Mouse (Mus musculus): ENCODE results near the gene Ugt3a1.

- TF ChIP-seq POLR2A (IDR thresholded peaks at IDR 0.05; ENCODE audit: control insufficient read depth, low read depth, low read length) (no peak), CTCF (IDR thresholded peaks at IDR 0.05; ENCODE audit: control insufficient read depth, insufficient read depth, insufficient replicate concordance, low read depth, low read length) (no peak)
These were observed at the start of gene Ugt3a1 for GRCm38 (mm10) chr15:9276838-9277295.

All from testis, adult 2 months (tissue).